Mouse (Mus musculus): ENCODE measurements around the gene Neb.
A peak's percentile ranks its signal among the peaks of the same experiment; 100 is the strongest.

Gene Neb

DNA sequence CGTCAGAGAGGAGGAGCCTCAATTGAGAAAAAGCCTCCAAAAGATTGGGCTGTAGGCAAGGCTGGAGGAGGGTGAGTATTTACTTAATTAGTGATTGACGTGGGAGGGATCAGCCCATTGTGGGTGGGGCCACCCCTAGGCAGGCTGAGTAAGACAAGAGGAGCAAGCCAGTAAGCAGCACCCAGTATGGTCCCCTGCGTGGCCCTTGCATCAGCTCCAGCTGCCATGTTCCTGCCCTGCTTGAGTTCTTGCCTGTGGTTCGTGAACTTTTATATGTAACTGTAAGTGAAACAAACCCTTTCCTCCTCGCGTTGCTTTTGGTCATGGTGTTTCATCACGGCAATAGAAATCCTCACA lies at the start of gene Neb:
Neb (minus strand) TSS at position 27 of the 357 bp plus-strand sequence.
- no peak for DNase-seq

DNA sequence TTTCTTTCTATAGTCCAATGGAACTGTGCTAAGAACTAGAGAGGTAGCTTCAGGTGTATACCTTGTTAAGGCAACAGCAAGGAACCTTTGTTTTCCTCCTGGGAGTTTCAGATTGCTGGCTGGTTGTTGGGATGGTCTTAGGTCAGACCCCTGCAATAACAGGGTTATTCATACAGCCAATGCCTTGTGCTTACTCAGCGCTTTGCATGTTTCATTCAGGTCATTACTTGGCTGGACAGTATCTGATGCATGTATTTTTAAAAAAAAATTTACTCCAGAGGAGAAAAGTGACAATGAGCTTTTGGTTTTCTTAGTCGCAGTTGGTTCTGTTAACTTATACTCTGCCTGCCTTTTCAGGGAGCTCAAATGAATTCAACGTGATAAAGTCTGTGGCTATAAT lies 49.1 kb upstream of the Neb start:
- DNase-seq: no peak

DNA sequence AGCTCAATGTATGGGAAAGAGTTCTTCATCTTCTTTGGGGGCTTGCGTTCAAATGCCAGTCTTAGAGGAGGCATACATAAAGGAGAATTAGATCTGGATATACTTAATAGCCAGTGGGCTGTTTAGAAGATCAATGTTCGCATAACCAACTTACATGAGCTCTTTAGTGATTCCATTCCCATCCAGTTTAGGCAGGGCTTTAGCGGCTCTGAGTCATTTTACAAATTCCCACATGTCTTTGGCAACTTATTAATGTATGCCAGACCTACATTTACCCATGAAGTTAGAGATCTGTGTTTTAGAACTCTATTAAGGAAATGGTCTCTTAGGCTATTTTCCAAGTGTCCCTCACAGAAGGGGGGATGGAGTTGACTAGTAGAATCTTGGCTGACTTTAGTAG lies 47.8 kb upstream of the Neb start:
- DNase-seq: no peak

DNA sequence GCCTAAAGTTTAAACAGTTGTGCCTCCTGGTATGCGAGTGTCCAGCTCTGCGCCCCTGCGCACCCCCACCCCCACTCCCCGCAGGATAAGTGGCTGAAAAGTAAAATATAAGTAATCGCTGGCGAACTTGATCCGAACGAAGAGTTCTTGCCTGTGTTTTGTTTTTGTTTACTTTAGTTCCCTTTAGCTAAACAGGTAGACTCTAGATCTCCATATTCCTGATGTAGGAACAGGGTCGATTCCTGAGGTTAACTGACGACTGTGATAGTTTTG lies 47.2 kb upstream of the Neb start:
- DNase-seq: no peak

DNA sequence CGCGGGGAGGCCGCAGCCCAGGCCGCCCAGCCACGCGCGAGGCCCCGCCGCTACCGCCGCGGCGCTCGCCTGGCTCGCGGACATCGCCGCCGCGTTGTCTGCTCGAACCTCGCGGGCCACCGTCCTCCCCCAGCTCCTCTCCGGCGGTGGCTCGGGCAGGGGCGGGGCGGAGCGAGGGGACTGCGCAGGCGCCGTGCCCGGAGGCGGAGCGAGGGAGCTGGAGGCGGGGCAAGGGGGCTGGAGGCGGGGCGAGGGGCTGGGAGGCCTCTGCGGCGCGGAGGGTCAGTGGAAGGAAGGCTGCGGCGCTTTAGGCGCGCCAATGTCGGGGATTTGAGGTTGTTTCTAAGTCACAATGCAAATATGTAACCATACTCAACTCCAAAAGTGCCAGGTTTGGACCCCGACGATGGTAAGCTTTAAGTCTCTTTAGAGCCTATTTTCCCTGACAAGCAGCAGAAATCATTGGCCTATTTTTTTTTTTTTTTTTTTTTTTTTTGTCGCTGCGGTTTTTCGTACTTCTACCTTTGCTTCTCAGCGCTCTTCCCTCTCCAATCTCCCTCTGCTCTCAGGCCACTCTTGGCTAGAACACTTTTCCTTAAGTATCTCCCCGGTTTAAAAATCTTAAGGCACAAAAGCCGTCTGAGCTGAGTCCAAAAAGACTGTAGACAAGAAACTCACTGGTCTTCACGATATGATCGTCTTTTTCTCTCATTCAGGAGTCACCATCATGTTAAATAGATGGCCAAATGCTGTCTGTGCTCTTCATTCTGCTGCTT lies 46.7 kb upstream of the Neb start, which contains the start of gene Arl5a:
Arl5a (minus strand) TSS at position 155 of the 776 bp plus-strand sequence.
- DNase-seq: peak; percentile 84 to 89

DNA sequence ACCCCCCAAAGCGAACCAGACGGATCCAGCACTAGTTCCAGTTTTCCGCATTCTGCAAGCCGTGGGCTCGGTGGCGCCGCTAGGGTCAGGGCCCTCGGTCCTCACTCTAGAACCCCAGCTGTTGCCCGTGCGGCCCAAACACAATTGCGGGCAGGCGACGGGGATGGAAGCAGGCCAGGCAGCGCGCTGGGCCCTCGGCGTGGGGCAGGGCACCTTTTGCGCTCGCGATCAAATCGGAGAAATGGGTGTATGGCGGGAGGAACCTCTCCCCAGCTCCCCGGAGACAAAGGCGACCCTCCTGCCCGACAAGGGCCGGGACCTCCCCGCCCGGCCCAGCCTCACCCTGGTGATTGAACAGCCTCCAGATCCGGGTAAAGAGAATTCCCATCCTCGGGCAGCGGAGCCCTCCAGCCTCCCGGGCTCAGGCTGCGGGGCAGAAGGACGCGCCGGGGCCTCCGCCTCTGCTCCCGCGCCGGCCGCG lies 46.0 kb upstream of the Neb start:
- DNase-seq: peak in 1 of 2 experiments; percentile 37

DNA sequence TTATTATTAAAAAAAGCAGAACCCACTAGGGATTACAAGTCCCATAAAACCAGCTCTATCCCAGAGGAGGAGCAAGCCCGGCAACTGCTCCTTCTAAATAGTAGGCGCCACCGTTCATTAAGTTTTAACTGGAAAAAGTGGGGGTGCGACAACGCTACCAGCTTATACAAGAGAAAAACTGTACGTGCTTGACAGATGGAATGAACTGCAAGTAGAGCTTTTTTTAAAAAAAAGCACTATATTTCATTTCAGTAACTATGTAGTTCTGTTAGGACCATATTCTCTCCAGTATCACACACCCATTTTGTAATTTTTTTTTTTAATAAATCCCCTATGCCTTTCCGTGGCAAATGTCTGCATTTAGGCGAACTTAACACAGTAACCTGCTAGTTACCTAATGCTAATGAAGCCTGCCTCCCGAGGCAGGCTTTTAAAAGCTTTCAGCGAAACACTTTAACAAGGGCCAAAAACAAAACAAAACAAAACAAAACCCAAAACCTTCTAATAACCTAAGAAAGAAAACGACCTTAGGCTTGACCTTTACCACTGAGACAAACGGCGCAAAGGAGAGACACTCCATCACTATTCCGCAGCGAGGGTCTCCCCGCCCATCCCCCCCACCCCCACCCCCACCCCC lies 45.5 kb upstream of the Neb start:
- DNase-seq: peak; percentile 26 to 36

DNA sequence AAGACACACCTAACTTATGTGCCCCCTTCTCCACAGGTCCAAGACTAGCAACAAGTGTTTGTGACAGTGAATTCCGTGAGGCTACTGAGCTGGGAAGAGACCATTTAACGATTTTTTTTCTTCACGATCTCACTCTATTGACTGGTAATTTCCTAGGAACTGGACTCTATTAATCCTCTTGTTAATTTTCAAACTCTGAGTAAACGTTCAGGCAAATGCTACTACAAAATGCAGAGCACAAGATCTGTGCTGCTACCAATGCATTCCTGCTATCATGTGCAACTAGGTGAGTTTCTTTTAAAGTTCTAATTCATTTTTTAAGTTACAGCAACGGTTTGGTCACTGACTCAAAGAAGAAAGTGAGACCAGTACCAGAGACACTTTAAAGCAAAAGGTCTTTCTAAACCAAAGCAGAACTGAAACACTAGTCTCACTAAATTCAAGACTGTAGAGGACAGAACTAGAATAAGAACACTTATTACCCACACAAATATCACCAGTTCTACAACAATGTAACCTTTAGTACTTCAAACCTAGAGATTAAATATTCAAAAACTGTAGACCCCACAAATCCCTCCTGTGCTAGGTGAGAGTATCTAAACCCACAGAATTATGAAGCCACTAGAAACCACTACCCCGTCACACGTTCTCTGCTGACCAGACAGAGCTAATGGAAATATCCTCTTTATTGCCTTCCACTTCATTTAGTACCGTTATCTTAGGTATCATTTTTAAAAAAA lies 44.8 kb upstream of the Neb start:
- DNase-seq: no peak

DNA sequence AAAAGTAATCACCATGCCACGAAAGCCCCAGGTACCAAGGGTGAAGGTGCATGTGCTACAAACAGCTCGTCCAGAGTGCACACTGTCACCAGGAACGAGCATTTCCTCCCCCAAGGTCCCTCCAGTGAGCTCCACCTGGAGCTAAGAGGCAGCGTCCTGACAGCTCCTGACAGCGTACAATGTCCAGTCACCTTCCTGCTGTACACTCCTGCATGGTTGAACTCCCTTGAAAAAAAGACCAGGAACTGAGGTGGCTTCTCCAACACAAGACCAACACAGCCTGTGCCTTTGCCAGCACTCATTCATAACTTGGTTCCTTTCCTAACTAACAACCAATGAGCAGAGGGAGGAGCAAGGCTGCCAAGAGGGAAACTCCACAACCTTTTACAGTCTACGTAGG lies 42.9 kb upstream of the Neb start:
- peak; percentile 61 to 68 for DNase-seq

DNA sequence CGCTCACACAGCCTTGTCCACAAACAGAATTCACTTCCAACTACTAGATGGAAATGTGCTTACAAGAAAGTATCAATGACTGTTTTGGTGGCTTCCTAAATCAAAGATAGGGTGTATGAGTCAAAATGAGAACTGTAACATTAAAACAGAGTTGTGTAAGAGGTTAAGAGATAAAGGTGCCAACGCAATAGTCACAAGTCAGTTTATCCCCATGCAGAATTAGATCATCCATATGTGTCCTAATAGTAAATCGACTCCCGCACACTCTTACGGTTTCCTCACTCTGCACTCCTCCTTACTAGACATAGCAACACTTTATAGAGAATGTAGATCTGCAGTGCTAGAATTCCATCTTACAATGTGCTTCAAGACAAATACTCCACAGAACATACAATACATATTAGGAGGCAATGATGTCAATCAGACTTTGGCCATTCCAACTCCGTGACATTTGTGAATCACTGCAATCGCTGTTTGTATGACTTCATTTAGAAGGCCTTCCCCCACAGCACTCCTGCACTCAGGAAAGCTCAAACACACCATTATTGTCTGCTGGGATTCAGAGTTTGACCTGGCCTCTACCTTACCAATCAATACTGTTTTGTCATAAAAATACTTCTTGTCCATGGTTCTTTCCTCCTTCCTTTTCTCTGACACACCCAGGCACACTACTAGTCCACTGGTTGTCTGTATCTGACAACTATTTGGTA lies 41.9 kb upstream of the Neb start:
- no peak for DNase-seq

DNA sequence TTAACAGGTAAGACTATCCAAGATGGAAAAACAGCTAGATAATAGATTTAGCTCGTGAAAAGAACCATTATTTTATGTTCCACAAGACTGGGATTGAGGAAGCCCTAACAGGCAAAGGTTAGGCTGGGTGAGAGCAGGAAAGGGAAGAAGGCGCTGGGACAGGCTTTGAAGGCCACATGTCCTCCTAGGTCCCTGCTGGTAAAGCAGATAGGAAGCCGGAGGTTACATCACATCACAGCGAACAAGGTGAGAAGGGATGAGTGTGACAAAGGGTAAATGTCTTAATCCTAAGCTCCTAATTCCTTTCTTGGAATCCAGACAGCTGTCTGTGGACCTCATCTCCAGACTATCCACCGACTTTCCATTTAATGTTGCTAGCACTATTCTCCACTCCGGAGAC lies 41.0 kb upstream of the Neb start:
- DNase-seq: no peak

DNA sequence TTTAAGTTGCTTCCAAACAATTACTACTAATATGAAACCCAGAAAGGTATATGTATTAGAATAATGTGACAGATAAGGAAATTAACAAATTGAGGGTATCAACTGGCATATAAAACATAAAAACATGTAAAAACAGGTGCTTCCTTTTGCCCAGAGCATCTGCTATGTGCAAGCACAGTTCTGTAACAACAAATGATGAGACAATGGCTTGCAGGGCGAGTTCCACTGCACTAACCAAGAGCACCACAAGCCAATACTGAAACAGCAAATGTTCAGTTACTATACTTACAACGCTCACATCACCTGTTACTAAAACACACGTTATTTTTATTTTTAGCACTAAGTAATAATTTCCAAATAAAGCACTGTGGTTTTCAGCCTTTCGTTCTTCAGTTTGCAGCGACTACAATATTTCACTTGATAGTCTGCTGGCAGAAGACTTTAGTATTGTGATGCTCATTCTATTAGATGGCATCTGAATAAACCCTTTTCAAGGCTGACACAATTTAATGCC lies 34.3 kb upstream of the Neb start:
- DNase-seq: no peak

DNA sequence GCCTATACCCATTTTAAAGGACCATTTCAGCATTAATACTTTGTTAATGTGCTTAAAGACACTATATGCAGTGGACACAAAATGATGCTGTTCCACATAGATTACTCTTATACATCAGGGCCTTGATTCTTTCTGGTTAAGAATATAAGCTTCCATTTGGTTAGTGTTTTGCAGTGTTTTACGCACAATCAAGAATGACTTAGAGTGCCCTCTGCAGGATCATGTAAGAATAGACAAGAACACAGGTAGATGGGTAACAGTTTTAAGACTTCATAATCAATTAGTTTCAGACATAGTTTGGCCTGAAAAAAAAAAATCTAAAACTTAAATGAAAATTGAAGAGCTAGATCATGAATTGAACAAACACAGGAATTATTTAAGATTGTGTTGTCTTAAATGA lies 28.2 kb upstream of the Neb start:
- no peak for DNase-seq

DNA sequence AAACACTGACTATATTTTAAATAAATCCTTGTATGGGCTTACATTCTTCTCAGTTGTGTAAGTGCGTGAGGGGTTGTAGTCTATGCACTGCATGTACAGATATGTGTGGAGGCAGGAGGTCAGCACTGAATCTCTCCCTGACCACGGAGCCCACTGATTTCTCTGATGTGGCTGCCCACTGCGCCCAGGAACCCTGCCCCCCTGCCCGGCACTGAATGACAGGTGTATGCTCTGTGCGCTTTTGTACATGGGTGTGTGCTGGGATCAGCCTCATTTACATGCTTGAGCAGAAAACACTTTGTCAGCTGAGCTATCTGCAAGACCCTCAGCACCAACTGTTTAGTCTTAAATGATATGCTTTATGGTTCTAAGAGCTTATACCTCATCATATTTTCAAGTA lies 27.0 kb upstream of the Neb start:
- DNase-seq: no peak

DNA sequence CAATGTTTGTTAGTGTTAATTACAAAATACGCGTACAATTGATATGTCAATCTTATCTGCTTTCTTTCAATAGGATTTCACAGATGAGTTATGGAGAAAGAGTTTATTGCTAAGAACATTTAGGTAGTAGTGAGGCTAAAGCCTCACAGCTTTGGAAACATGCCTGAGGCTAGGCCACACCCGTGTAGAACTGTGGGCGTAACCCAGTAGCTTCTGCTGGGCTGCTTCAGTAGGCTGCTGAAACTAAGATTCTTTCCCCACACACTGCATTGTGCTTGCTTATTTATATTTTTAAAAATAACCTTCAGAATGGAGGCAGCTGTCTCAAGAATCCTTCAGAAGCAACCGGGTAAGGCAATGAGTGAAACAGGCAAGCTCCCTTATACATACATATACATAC lies 16.3 kb upstream of the Neb start:
- DNase-seq: no peak

DNA sequence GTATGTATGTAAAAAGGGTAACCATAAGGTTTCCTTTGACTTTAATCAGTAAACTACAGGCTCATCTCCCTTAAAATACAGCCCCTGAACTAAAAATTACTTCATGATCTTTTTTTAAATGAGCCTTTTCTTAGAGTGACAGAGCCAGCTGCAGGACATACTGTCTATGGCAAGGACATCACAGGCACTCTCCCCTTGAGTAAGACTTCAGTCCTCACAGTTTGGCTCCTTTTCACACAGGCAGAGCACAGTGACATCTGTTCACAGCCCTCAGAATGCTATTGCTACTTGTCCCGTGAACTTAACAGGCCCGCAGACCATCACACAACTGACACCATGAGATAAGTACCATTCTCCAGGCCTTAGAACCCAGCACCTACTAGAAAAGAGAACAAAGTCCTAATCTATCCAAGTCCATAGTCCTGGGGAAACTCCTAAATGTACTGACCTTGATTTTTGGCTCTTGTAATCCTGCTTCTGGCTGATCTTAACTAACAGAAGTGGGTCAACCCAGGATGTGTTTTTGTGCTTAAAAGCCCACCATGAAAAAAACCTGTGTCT lies 12.2 kb upstream of the Neb start:
- no peak for DNase-seq

DNA sequence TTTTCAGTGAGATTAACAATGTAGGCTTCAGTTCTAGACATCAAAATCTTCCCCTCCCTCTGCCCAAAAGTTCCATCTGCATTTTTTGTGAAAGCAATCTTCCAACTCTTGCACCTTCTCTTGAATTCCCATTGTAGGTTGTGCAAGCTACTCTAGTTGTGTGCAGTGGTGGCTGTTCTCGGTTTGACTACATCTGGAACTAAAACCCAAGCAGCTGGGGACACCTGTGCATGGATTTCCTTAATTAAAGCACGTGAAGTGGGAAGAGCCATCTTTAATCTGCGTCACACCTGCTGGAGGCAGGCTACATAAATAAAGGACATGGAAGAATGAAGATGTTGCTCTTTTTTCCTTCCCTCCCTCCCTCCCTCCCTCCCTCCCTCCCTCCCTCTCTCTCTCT lies 11.7 kb upstream of the Neb start:
- no peak for DNase-seq

DNA sequence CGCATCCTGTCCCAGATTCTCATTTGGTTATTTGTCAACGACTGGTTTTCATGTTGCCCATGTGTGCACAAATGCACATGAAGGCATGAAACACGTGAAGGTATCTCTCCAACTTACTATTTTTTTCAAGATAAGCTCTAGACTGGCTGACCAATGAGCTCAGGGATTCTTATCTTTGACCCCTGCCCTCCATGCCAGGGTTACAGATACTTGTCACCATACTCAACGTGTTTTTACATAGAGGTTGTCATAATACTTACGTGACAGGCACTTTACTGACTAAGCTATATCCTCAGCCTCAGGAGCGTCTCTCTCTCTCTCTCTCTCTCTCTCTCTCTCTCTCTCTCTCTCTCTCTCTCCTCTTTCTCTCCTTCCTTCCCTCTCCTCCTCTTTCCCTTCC lies 8.2 kb upstream of the Neb start:
- no peak for DNase-seq

DNA sequence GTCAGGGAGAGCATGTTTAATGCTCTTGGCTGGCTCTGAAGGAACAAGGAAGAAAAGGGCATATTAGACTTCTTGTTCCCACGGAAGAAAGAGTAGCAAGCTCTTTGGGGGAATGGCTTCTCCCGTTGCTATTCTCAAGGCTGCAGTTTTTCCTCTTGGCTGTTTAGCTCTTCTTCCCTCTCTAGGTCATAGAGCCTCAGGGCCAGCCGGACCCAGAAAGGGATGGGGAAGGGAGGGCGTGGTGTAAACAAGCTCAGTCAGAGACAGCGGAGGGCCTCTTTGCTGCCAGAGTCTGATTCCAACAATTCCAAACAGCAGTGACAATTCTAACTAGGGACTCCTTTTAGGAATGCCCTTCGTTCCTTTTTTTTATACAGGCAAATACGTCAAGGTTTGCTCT lies 7.8 kb upstream of the Neb start:
- DNase-seq: no peak

DNA sequence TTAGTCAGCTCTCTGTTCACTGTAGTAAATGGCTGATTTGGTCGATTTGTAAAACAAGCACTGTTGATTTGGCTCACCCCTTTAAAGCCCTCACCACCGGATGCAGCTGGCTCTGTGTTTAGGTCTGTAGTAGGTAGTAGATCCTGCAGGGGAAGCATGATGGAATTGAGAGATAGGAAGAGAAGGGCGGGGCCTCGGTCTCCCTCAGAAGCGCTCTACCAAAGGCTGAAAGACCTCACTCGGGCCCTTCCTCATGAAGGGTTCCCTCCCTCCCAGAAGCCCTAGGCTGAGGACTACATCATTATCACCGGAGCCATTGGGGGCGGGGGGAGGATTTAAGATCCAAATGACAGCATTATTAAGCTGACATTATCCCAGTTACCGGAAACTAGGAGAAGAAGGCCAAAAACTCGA lies 581 bp upstream of the Neb start:
- DNase-seq: no peak

DNA sequence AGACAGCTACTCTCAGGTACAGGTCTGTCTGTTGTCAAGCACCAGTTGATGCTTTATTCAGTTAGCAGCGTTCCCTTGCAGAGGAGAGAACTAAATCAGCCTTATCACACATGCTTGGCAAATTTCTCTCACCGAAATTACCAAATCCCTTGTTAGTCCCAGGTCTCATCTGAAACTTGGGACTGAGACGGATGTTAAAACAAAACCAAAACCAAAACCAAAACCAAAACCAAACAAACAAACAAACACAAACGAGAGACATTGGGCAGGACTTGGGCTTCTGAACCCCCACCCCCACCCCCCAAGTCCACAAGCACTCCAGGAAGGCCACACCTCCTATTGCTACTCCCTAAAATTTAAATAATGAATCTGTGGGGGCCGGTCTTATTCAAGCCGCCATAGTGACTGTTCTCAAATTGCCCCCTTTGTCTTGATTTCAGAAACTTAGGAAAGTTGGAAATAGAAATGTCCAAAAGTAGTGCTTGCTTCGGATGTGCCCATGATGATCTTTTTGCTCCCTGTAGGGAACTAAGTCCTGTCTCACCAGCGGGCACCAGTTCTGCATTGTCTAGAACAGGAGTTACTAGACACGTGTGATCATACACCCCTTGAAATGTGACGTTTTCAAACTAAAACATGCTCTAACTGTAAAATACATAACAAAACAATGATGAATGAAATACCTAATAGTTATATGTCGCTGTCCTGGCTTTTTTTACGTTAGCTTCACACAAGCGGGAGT lies 397 bp downstream of the Neb start:
- DNase-seq: no peak

DNA sequence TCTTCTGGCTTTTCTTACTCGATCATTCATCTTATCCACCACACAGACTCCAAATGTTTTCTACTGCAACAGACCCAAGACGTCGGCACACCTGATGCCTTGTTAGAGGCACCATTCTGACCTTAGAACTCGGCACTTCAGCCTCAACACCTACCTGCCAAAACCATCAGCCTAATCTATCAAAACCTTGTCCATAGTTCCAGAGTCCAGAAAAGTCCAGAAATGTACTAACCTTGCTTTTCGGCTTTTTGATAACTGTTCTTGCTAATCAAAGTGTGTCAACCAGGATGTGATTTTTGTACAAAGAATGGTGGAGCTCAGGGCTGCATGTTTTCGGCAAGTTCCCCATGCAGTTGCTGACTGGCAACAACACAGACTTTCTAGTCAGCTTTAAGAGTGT lies 3.6 kb downstream of the Neb start:
- DNase-seq: no peak
